Mouse (Mus musculus) stomach, embryonic 16.5 days (tissue): ENCODE measurements around the gene Pnkd. TPM values are rescaled to one million over a fixed set of nuclear protein-coding genes. Genes with fewer than 3 reads are reported as not detected.

ENCODE experiments used
- microRNA counts: library from miRNA; unstranded; fragments of <30 nt; microRNA quantifications from one replicate; lab custom pipeline; 2016
- microRNA-seq: library from miRNA; unstranded; fragments of <30 nt; microRNA quantifications from one replicate; pipeline ENCODE4, GENCODE M21; 2016
- polyA plus RNA-seq: library from polyadenylated mRNA; unstranded; fragments of >200 nt; fragmentation: Nextera tagmentation; extraction: Ambion mirVana; gene quantifications from 2 replicates; pipeline ENCODE4 v1.2.1, GENCODE M21; 2015

Gene Pnkd
- polyA plus RNA-seq, 1 experiment from 2014 or later = 119 TPM

MicroRNAs within 50 kb of the gene (microRNA counts, 519-probe panel; counts per million panel counts)
- 3,348 counts per million, percentile 77 among the panel's probes with 10 or more counts for microRNA mmu-miR-26b (lab: Ali Mortazavi, UCI)

Small RNAs within 50 kb of the gene (microRNA-seq; reads per million reads assigned to microRNA genes)
- 40,456 reads per million, percentile 99 among the genes with 10 or more reads in this experiment for gene Mir26b

Other genes starting within 250 kb of the Pnkd start
- 42.1 and 45.0 TPM in 2 replicates for gene Tns1, start 160.5 kb upstream of the Pnkd start, polyA plus RNA-seq
- gene Rufy4, start 159.4 kb upstream of the Pnkd start, polyA plus RNA-seq = 0.25 and 0.44 TPM in 2 replicates
- gene Cxcr2, start 130.9 kb upstream of the Pnkd start, polyA plus RNA-seq = 0.52 and 0.94 TPM in 2 replicates
- not detected in 2 replicates for gene Cxcr1, start 90.3 kb upstream of the Pnkd start, polyA plus RNA-seq
- gene Arpc2, start 48.8 kb upstream of the Pnkd start, polyA plus RNA-seq = 544 and 546 TPM in 2 replicates
- 1.0 and 1.2 TPM in 2 replicates for gene Gpbar1, start 6.4 kb upstream of the Pnkd start, polyA plus RNA-seq
- 227 and 252 TPM in 2 replicates for gene Aamp, start 192 bp upstream of the Pnkd start, polyA plus RNA-seq
- gene Tmbim1, start 20.7 kb downstream of the Pnkd start, polyA plus RNA-seq = 105 and 150 TPM in 2 replicates
- gene Catip, start 77.2 kb downstream of the Pnkd start, polyA plus RNA-seq = 0.66 and 0.77 TPM in 2 replicates
- 7.7 and 8.7 TPM in 2 replicates for gene Slc11a1, start 90.3 kb downstream of the Pnkd start, polyA plus RNA-seq
- gene Ctdsp1, start 106.6 kb downstream of the Pnkd start, polyA plus RNA-seq = 77.9 and 88.9 TPM in 2 replicates
- 29.1 and 29.8 TPM in 2 replicates for gene Vil1, start 124.4 kb downstream of the Pnkd start, polyA plus RNA-seq
- gene Cnot9, start 221.1 kb downstream of the Pnkd start, polyA plus RNA-seq = 45.8 and 46.3 TPM in 2 replicates